Mouse (Mus musculus): ENCODE data around the gene Mapk3. TPM values are rescaled to one million over a fixed set of nuclear protein-coding genes. Genes with fewer than 3 reads are reported as not detected.

Gene Mapk3
- polyA plus RNA-seq (2015; fragmentation: Nextera tagmentation; extraction: Ambion mirVana) = 35.6 and 37.4 TPM in 2 replicates

DNA sequence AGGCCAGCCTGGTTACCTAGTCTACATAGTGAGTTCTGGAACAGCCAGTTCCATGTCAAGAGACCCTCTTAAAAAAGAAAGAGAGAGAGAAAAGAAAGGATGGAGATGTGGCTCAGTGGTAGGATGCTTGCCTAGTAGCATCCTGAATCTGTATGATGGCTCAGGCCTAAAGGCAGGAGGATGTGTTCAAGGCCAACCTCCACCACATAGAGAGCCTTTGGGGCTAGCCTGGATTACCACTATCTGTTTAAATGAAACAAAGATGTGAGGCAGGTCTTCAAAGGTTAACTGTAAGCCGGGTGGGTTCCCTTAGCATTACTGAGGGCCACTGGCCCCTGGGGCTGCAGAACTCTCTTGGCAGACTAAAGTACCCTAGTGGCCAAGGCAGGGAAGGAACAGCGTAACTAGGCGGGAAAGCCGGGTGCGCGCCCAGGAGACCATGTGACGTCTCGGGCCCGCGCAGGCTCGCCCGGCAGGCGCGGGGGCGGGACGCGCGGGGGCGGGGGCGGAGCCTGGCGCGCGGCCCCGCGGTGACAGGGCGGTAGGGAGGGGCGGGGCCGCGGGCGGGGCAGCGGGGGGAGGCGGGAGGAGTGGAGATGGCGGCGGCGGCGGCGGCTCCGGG is at the start of gene Mapk3:
Mapk3 (plus strand) TSS at position 552 of the 622 bp plus-strand sequence.
- peak; percentile 96 for DNase-seq (ENCODE audit: low spot score)

DNA sequence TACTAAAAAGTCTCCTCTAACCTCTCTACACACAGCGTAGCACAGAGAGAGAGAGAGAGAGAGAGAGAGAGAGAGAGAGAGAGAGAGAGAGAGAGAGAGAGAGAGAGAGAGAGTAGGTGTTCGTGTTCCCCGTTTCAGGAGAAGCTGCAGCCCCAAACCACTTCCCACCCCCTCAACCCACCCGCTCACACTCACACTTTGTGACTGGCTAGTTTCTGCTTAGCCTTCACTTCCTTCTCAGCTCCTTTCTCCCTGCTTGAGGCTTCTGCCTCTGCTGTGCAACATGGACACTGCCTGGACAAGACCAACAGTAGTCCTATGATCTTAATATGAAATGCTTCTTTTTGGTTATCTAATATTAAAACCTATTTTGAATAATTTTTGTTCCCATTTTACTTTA is 49.1 kb upstream of the Mapk3 start:
- peak; percentile 50 for DNase-seq (ENCODE audit: low spot score)

DNA sequence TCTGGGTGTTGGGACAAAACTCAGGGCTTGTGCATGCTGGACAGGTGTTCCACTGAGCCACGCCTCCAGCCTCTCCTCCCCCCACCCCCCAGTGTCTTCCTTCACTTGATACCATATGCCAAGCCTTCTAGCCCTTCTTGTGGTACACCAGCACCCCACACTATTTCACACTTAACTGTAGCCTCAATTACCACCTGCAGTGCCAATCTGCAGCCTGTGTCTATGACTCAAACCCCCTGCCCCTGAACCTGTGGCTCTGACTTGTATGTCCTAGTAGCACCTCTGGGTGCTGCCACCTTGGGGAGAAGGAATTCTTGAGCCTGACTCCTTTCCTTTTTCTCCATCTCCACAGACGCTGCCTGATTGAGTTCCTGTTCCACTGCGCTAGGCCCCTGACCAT is 47.5 kb upstream of the Mapk3 start:
- DNase-seq (ENCODE audit: low spot score) = peak; percentile 69

DNA sequence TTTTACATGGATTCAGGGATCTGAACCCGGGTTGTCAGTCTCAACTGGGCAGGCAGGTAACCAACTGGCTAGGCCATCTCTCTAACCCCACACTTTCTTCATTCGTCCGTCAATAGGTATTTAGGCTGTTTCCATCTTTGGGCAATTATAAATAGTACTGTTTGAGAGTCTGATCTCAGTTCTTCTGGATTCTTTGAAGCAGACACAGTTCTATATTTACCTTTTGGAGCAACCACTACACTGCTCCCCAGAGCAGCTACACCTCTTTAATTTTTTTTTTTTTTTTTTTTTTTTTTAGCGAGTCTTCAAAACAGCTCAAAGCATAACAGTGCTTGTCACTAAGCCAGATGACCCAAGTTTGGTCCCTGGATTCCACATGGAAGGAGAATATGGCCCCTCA is 43.7 kb upstream of the Mapk3 start:
- DNase-seq (ENCODE audit: low spot score) = no peak

DNA sequence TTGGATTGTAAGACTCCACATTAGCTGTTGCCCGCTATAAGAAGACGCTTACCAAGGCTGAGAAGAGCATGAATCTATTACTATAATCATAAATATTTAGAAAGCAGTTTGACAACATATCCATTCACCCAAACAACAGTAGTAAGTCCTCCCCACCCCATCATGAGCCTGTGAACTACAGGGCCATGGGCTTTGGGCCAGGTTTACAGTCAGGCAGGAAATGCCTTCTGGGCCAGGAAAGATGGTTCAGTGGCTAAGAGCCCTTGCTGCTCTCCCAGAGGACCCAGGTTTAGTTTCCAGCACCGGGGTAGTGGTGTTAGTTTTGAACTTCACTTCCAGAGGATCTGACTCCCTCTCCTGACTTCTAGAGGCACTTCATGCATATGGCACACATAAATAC is 41.8 kb upstream of the Mapk3 start:
- no peak for DNase-seq (ENCODE audit: low spot score)

DNA sequence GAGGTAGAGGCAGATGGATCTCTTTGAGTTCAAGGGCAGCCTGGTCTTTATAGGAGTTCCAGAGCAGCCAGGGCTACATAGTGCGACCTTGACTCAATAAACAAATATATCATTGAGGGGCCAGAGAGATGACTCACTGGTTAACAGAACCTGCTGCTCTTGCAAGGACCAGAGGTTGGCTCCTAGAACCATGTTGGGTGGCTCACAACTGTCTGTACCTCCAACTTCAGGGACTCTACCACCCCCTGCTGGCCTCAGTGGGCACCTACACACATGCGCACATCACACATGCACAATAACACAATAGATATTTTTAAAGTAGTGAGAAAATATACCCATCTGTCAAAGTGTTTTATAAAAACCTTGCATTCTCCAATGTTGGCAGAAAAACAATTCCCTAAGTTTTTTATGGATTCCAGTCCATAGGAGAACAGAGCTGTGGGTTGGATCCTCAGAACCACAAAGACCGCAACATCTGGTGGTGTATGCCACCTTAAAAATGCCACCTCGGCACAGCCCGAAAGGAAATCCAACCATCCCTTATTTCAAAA is 40.5 kb upstream of the Mapk3 start:
- DNase-seq (ENCODE audit: low spot score) = peak; percentile 45

DNA sequence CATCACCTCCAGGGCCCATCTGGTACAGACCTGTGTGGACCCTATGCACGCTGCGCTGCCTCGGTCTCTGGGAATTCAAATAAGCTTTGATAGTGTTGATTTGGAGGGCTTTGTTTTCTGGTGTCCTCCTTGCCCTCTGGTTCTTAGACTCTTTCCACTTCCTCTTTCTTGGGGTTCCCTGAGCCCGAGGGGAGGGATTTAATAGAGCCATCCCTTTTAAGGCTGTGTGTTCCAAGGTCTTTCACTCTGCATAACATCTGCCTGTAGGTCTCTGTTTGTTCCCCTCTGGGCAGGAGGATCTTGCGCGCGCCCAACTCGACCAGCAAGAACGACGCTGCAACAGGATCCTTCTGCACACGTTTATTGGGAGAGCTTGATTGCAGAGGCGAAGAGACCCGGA is 37.8 kb upstream of the Mapk3 start:
- no peak for DNase-seq (ENCODE audit: low spot score)

DNA sequence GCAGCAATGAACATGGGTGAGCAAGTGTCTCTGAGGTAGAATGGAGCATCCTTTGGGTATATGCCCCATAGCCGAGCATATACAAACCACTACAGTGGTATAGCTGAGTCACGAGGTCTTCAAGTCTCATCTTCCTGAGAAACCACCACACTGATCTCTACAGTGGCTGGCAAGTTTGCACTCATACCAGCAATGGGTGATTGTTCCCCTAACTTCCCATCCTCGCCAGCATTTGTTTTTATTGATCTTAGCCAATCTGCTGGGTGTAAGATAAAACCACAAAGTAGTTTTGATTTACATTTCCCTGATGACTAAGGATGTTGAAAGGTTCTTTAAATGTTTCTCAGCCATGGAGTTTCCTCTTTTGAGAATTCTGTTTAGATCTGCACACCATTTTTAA is 34.3 kb upstream of the Mapk3 start:
- DNase-seq (ENCODE audit: low spot score) = no peak

DNA sequence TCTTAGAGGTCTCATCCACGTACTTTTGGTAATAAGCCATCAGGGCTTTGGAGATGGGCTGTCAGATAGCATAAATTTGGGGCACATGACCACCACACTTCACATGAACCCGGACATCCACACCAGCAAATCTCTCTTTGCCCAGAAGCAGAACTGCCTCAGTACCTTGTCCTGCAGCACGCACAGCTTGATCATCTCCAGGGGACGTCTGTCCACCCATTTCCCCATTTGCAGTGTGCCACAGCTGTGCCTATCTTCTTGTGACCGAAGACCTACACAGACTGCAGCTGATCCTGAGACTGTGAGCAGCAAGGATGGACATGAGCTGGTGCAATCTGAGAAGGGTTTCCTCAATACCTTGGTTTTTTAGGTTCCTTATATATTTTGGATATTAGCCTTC is 33.7 kb upstream of the Mapk3 start:
- DNase-seq (ENCODE audit: low spot score) = no peak

DNA sequence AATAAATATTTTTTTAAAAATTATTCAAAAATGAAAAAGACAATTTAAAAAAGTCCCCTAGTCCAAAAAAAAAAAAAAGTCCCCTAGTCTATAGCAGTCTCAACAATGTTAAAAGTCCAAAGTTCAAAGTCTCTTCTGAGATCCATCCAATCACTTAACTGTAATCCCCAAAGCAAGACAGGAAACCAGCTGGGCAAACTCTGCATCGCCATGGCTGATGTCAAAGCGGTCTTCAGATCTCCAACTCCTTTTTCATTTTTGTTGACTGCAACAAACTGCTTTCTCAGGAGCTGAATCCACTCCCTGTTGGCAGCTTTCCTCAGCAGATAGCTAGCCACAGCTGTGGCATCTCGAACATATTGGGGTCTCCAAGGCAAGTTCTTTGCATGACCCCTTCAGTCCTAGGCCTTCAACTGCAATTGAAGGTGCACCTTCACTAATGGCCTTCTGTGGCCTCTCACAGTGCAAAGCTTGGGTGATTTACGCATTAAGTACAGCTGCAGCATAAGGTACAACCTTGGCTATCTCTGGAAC is 29.1 kb upstream of the Mapk3 start:
- peak; percentile 15 for DNase-seq (ENCODE audit: low spot score)

DNA sequence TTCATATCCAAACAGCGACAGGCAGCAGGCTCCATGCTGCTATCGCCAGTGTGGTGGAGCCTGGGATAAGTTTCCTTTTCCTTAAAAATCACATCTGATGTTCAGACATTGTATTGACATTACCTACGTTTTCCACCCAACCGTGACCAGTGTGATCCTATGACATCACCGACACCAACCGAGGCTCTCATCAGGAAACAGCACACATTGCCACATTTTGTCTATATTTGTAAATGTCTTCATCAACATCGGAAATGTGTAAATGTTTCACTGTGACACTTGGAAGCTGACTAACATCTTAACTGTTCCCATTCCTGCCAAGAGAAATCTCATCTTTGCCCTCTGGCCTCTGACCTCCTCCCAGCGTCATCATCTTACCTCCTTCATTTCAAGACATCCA is 23.3 kb upstream of the Mapk3 start:
- DNase-seq (ENCODE audit: low spot score) = no peak

DNA sequence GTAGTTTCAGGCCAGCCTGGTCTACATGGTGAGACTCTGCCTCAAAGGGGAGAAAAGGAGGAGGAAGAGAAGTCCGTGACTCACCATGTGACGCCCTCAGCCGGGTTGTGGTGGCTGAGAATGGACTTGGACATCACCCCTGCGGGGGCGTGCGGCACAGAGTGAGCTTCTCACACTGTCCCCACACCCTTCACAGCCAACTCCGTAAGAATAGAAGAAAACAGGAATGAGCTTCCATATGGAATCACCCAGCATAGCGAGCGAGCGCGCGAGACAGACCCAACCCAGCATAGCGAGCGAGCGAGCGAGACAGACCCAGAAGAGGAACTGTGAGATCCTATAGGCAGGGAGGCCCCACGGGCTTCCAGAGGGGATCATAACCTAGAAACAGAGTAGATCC is 19.9 kb upstream of the Mapk3 start:
- DNase-seq (ENCODE audit: low spot score) = no peak

DNA sequence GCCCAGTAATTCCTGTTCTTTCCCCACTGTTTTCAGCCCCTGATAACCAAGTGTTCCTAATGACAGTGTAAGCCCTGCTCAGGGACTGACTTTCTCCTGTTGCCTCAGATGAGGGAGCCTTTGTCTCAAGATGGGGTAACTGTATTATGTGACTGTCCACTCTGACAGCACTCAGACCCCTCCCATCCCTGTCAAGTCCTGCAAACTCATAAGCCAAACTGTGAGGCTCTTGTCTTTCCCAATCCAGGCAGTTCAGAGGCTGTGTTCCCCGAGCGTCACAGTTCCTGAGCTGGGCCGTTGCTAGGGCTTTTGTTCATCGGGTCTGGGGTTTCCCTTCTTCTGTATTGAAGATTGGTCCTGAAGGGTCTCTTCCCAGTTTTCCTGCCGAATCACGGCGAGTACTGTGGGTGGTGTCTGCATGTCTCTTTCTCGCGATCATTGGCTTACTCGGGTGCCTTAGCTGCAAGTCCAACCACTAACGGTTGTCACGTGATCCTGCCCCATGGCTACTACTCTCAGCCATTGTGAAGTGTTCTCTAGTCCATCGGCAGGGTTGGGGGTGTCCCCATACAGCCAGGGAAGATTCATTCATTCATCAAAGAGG is 19.2 kb upstream of the Mapk3 start:
- DNase-seq (ENCODE audit: low spot score) = no peak

DNA sequence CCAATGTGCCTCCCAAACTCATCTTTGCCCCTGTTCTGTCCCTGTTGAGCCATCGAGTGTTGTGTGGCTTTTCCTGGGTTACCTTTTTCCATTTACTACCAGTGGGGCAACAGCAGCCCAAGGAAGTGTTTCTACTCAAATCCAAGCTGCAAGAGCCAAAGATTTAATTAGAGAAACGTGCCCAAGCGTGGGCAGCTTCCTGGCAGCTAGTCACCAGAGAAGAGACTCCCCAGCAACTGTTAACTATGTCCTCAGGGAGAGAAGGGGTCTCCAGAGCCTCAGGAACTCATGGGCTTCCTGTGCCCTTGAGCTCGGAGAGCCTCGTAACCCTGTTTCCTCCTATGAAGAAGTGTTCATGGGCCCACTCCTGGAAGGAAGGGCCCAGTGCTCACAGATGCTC is 18.4 kb upstream of the Mapk3 start:
- no peak for DNase-seq (ENCODE audit: low spot score)

DNA sequence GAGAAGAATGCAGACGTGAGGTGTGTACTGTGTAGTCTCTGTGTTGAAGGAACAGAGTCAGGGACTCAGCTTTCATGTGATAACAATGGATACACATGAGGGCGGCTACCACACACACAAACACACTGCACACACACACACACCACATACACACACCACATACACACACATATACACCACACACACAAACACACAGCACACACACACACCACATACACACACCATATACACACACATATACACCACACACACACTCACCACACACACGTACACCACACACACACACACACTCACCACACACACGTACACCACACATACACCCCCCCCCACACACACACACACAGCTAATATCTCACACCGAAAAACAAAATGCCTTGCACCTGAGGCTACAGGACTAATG is 17.9 kb upstream of the Mapk3 start:
- no peak for DNase-seq (ENCODE audit: low spot score)

DNA sequence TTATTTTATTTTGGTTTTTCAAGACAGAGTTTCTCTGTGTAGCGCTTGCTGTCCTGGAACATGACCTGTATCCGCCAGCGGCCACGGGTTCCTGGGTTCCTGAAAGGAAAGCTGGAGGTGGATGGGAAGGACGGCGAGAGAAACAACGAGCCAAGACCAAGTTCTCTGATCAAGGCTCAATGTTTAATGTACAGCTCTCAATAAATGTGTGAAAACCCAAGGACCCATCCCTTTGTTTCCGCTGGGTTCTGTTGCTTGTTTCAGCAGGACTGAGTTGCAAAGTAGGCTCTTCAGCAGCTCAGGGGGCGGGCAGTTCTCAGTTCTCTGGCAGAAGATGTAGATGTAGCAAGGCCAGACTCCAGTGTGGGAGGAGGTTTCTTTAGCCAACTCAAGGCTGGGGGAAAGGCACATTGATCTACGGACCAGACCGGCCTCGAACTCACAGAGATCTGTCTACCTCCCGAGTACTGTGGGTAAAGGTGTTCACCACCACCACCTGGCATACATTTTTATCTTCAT is 17.4 kb upstream of the Mapk3 start:
- no peak for DNase-seq (ENCODE audit: low spot score)

DNA sequence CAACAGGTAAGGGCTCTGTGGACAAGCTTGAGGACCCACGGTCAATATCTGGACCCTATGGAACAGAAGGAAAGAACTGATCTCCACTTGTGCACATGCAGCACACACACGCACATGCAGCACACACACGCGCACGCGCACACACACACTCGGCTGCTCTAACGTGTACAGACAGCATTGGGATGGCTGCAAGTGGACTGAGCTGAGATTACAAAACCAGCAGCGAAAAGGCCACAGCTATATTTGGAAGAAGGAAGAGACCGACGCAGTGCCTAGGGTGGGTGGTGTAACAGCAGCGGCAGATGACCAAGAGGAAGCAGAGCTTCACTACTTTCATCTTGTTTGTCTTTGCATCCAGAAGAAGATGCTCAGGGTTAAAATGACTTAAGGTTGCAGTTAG is 13.3 kb upstream of the Mapk3 start:
- no peak for DNase-seq (ENCODE audit: low spot score)

DNA sequence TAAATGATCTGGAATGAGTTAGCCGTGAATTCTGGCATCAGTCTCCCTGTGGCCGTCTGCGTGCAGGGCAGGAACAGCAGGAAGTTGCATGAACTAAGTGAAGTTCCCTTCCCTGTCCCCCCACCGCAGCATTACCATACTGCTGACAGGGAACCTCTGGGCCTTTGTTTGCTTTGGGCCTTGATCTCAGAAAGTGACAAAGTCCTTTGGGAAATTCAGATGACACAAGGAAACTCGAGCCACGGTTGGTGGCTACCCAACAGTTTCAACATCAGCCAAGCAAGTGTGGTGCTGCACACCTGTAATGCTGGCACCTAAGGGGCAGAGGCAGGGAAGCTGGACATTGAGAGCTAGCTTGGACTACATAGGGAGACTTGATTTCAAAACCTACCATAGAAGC is 12.6 kb upstream of the Mapk3 start:
- no peak for DNase-seq (ENCODE audit: low spot score)

DNA sequence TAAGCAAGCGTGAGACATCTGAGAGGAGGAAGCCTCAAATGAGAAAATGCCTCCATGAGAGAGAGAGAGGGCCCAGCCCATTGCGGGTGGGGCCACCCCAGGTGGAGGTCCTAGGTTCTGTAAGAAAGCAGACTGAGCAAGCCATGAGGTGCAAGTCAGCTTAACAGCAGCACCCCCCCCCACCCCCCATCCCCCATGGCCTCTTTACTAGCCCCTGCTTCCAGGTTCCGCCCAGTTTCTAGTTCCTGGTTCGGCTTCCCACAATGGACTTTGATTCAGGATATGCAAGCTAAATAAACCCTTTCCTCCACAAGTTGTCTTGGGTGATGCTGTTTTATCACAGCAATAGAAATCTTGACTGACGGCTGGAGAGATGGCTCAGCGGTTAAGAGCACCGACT is 10.6 kb upstream of the Mapk3 start:
- no peak for DNase-seq (ENCODE audit: low spot score)

DNA sequence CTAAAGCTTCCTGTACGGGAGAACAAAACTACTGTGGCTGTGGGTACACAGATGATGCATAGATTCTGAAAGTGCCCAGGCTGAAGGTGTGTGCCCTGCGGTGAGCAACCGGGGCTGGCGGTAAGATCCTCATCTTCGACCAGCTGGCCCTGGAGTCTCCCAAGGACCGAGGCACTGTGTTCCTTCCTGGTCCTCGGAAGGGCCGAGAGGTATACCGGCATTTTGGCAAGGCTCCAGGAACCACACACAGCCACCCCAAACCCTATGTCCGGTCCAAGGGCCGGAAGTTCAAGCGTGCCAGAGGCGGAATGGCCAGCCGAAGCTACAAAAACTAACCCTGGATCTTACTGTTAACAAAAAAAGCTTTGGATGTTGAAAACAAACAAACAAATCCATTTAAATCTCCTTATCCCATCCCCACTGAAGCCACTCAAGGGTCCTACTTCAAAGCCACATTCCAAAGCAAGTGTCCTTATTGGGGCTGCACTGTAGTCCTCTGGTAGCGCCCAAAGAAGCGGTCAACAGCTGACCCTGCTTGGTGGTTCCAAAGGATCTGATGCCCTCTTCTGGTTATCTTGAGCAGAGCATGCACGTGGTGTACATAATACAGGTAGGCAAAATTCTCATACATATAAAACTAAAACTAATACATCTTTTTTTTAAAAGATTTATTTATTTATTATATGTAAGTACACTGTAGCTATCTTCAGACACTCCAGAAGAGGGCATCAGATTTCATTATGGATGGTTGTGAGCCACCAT is 9.6 kb upstream of the Mapk3 start:
- DNase-seq (ENCODE audit: low spot score) = no peak

DNA sequence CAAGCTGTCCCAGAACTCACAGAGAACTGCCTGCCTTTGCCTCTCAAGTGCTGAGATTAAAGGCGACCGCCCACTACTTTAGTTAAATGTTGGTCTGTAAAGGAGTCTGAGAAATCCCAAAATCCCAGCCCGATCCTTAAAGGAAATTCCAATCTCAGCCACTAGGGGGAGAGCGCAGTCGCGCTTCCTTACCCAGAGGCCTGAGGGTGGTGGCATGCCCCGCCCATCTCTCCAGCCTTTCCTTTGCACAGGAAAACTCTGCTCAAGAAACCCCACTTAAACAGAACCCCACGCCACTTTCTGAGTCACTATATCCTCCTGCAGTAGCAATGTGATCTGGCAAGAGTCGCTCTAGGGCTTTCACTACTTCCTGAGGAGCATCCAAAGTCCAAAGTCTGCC is 4.5 kb upstream of the Mapk3 start:
- DNase-seq (ENCODE audit: low spot score) = peak; percentile 63

DNA sequence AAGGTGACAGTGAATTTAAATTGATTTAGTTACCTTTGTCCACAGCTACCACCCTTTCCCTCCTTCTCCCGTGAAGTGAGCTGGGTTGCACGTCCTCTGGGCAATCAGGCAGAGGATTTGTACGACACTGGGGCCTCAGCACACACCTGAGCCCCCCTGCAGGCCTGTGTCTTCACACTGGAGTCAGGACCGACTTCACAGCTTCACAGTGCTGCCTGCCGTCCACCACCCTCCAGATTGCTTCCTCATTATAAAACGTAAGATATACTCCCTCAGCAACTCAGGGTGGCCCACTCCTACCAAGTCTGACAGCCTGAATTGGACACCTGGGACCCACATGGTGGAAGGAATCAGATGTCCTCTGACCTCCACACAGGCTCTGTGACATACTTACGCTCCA is 862 bp upstream of the Mapk3 start:
- DNase-seq (ENCODE audit: low spot score) = no peak

Measured in thymus, postnatal 0 days (tissue).